Mouse (Mus musculus) heart, embryonic 12.5 days (tissue): ENCODE results near the gene Cklf. TPM values are rescaled to one million over a fixed set of nuclear protein-coding genes. Genes with fewer than 3 reads are reported as not detected.
"Not testable (repeated sequence)": the region's sequence is repeated elsewhere in the genome, so short reads cannot be mapped to it uniquely, and the experiment has no call there.

Experiments
- ATAC-seq: fragments of 200-750 bp; cut with Nextera tagmentation; 2 replicates; pipeline ENCODE4 v1.8.0; 2017; ENCODE audit warnings: moderate TSS enrichment, moderate library complexity; ENCODE audit not compliant: insufficient number of reproducible peaks, low FRiP score
- H3K27ac ChIP-seq: fragments of 300-500 bp; sonication (generic); 2 replicates; pipeline ENCODE4 v1.5.1; 2016; ENCODE audit warnings: mild to moderate bottlenecking, moderate library complexity; ENCODE audit not compliant: poor library complexity, severe bottlenecking
- H3K27me3 ChIP-seq: fragments of 300-500 bp; sonication (generic); replicated peaks from 2 replicates; pipeline ENCODE4 v1.6.1; 2016; ENCODE audit warnings: mild to moderate bottlenecking, moderate library complexity
- H3K36me3 ChIP-seq: fragments of 300-500 bp; sonication (generic); 2 replicates; pipeline ENCODE4 v1.6.1; 2016; ENCODE audit warnings: mild to moderate bottlenecking, moderate library complexity
- H3K4me1 ChIP-seq: fragments of 300-500 bp; sonication (generic); replicated peaks from 2 replicates; pipeline ENCODE4 v1.6.1; 2016; ENCODE audit warnings: mild to moderate bottlenecking
- H3K4me2 ChIP-seq: fragments of 300-500 bp; sonication (generic); 2 replicates; pipeline ENCODE4 v1.6.1; 2016; ENCODE audit warnings: mild to moderate bottlenecking, moderate library complexity
- H3K4me3 ChIP-seq: fragments of 300-500 bp; sonication (generic); 2 replicates; pipeline ENCODE4 v1.5.1; 2016; ENCODE audit warnings: mild to moderate bottlenecking
- H3K9ac ChIP-seq: fragments of 300-500 bp; sonication (generic); 2 replicates; pipeline ENCODE4 v1.6.1; 2016; ENCODE audit warnings: mild to moderate bottlenecking, moderate library complexity
- H3K9me3 ChIP-seq: fragments of 300-500 bp; sonication (generic); replicated peaks from 2 replicates; pipeline ENCODE4 v1.6.1; 2016; ENCODE audit warnings: mild to moderate bottlenecking, moderate library complexity
- WGBS: fragments of 180-500 bp; shearing (Covaris S2); methylation state at CpG from one replicate; pipeline ENCODE4 v1.1.7; 2016; 5-methylcytosine and 5-hydroxymethylcytosine counted together
- polyA plus RNA-seq: library from polyadenylated mRNA; unstranded; fragments of >200 nt; fragmentation: Nextera tagmentation; extraction: Ambion mirVana; gene quantifications from 2 replicates; pipeline ENCODE4 v1.2.1, GENCODE M21; 2016

Cklf gene
- polyA plus RNA-seq, 1 experiment from 2014 or later, result 30.5 TPM

DNA sequence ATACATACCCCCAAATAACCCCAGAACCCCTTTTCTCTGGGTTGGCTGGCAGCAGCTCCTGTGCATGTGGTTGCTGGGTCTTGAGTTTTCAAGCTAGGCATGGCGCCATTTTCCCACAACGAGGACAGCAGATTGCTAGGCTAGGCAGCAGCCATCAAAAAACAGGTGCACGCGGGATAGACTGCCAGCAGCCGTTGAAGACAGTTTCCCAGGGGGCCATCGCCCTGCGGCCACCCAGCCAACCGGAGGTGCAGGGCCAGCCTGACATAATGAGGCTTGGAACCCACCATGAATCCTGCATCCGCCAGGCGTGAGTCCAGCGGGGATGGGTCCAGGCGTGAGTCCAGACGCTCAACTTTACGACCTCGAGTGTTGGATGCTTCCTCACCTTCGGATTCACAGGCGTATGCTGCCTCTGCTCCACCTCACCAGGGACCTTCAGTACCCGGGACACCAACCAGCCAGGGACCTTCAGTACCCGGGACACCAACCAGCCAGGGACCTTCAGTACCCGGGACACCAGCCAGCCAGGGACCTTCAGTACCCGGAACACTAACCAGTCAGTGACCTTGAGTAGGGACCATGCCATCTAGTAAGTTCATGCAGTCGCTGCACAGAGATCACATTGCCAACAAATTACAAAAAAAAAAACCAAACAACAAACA is 13.7 kb downstream of the Cklf start:
- not testable (repeated sequence) for H3K4me2 ChIP-seq

DNA sequence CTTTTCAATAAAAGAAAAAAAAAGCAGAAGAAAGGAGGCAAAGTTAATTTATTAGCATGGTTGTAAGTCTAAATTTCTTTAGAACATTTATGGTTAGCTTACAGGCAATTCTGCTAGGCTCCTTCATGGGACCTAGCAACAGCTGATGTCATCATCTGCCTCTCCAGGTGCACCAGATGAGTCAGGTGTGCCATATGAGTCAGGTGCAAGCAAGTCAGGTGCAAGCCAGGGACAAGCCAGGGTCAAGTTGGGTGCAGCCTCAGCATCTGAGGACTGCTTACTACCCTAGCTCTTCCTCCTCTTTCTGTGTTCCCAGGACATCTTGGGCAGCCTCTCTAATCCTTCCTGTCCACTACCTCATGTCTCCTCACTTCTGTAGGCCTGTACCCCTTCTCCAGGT is 17.7 kb downstream of the Cklf start:
- Histone ChIP-seq H3K4me3 (no peak overlapping the region), H3K9me3 (no peaks in the 10 kb centered on the region), H3K27ac (no peak overlapping the region), H3K36me3 (peaks cover 13% of the 10 kb centered on the region), H3K4me1 (no peaks in the 10 kb centered on the region), H3K27me3 (no peaks in the 10 kb centered on the region), H3K4me2 (no peak overlapping the region), H3K9ac (no peak overlapping the region)
- ATAC-seq, result no peak; the same call in 1 of the 2 replicates

More for the DNA sequence above, 13.7 kb downstream of the Cklf start:
- WGBS, result 93% methylated on average over 22 of the region's 22 CpGs
- H3K4me3 ChIP-seq, H3K27ac ChIP-seq, H3K9ac ChIP-seq, H3K27me3 ChIP-seq, H3K9me3 ChIP-seq, ATAC-seq, H3K4me1 ChIP-seq: not testable (repeated sequence)
- H3K36me3 ChIP-seq, result peaks cover 24% of the 10 kb centered on the region

DNA sequence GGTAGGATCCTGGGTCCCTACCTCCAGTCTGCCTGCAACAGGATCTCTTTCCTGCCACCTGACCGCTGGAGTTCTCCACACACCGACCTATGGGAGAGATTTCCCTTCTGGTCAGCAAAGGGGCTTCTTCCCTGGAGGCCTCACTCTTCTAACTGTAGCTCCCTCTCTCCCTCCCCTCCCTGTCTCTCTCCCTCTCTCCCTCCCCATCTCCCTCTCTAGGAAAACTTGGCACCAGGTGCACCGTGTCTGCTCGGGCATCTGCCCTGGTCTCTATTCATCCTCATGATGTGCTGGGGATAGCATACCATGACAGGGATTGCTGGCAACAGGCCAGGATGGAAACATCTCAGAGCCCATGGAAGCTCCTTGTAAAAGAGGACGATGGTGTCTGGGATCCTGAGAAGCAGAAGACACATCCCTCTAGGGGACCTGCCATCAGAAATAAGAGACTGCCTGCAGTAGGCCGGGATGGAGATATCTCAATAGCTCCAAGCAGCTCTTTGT is 18.3 kb downstream of the Cklf start:
- 85% methylated on average over 6 of the region's 6 CpGs for WGBS
- Histone ChIP-seq H3K36me3 (peaks cover 7% of the 10 kb centered on the region), H3K27me3 (no peaks in the 10 kb centered on the region), H3K9ac (no peak overlapping the region), H3K4me2 (no peak overlapping the region), H3K4me1 (no peaks in the 10 kb centered on the region), H3K9me3 (no peaks in the 10 kb centered on the region), H3K4me3 (no peak overlapping the region), H3K27ac (no peak overlapping the region)
- ATAC-seq, result no peak

DNA sequence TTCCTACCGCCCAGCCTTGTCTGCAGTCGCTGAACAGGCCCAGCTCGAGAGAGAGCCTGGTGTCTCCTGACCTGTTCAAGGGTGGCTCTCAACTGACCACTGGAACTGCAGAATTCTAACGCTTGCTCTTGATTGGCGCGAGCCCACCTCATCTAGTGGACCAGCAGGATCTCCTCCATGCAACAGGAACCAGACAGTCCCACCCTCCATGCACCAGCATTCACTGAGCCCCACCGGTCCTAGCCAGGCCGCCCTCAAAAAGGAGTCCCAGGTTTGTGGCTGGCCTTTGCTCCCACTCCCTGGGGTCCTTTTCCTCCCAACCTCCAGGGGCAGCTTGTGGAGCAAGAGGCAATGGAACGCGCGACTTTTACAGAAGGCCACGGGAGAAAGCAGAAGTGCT is 42.4 kb downstream of the Cklf start, which contains the start of gene Cmtm2a:
TSS of gene Cmtm2a (minus strand) at position 101 of the 400 bp plus-strand sequence.
- ATAC-seq, H3K4me3 ChIP-seq, H3K4me2 ChIP-seq, H3K36me3 ChIP-seq, H3K9me3 ChIP-seq, H3K4me1 ChIP-seq, H3K9ac ChIP-seq, H3K27ac ChIP-seq, H3K27me3 ChIP-seq: not testable (repeated sequence)
- 84% methylated on average over 12 of the region's 12 CpGs for WGBS

DNA sequence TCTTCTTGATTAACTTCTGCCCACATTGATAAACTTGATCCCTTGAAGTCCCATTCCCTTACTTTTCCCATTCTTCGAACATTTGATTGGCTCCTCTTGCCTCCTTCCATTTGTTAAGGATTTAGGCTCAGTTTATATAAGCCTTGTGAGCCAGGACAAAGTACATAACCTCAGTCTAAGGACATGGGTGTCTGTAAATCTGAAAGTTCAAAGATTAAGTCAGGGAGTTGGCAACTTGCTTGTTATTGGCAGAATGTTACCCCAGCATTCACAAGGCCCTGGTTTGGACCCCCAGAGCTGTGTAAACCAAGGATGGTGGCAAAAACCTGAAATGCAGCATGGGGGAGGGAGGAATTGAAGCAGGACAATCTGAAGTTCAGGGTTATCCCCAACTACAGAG is 43.7 kb downstream of the Cklf start:
- ATAC-seq, result no peak
- H3K4me1 ChIP-seq, result no peaks in the 10 kb centered on the region
- 74% methylated on average over 1 of the region's 1 CpGs for WGBS
- no peak overlapping the region for H3K9ac ChIP-seq
- H3K4me2 ChIP-seq, result no peak overlapping the region
- no peaks in the 10 kb centered on the region for H3K9me3 ChIP-seq
- no peaks in the 10 kb centered on the region for H3K36me3 ChIP-seq
- H3K4me3 ChIP-seq, result no peak overlapping the region
- H3K27me3 ChIP-seq, result no peaks in the 10 kb centered on the region
- no peak overlapping the region for H3K27ac ChIP-seq

DNA sequence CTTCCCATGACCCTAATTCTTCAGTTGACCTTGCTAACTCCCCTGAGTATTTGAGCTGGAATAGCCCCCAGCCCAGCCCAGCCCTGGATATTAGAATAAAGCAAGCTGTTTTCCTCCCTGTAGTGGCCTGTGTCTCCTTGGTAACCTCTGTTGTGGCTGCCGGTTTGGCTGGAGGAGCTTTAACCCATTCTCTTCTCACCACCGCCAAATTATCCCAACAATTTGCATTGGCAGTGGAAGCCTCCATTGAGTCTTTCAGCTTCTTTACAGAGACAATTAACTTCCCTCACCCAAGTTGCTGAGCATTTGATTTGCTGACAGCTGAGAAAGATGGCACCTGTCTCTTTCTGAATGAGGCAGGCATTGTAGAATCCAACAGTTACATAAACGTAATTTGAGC is 50.9 kb downstream of the Cklf start:
- not testable (repeated sequence) for H3K4me2 ChIP-seq, ATAC-seq, H3K9me3 ChIP-seq

DNA sequence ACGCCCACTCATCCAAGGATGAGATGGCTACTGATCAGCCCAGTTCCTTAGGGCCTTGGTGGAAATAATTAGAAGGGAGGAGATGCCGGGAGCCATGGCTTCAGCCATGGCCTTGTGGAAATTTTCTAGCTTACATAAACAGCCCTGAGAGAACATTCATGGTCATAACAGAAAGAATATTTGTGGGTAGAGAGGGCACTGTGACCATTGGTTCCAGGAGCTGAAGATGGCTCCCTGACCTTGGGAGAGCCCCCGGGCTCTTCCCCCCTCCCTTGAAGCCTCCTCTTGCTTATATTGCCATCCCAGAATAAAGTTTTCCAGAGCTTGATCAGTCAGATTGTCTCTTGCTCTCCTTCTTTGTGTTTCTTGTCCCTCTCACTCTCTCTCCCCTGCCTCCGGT is 51.9 kb downstream of the Cklf start:
- not testable (repeated sequence) for H3K27me3 ChIP-seq, H3K4me1 ChIP-seq, H3K27ac ChIP-seq, H3K4me3 ChIP-seq, ATAC-seq, H3K4me2 ChIP-seq, H3K36me3 ChIP-seq, H3K9ac ChIP-seq, H3K9me3 ChIP-seq
- WGBS, result 85% methylated on average over 4 of the region's 4 CpGs

More for the DNA sequence above, 50.9 kb downstream of the Cklf start:
- not testable (repeated sequence) for H3K4me3 ChIP-seq, H3K27ac ChIP-seq, H3K4me1 ChIP-seq, H3K9ac ChIP-seq, H3K36me3 ChIP-seq, H3K27me3 ChIP-seq
- 19% methylated on average over 3 of the region's 3 CpGs for WGBS

DNA sequence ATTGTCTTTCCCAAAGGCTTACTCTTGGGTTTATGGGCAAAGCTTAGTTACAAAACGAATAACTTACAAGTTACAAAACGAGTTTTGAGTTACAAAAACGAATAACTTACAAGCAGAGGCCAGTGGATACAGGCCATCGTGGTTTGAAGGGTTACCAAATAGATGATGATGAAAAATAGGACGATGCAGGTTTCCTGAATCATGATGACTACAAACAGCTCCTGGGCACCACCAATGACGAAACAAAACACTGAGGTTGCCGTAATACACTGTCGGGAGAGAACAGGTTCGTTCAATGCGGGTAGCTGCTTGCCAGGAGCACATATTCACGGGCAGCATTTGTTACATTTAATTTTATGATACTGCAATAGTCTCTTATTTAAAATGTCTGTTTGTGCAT is 54.3 kb downstream of the Cklf start:
- Histone ChIP-seq H3K27me3 (no peaks in the 10 kb centered on the region), H3K4me3 (no peak overlapping the region), H3K4me1 (0 out of 2 replicates have a peak, but pooled peaks cover 7% of the 10 kb centered on the region), H3K4me2 (no peak overlapping the region), H3K9me3 (no peaks in the 10 kb centered on the region), H3K36me3 (no peaks in the 10 kb centered on the region), H3K9ac (no peak overlapping the region), H3K27ac (no peak overlapping the region)
- ATAC-seq, result no peak
- WGBS, result 79% methylated on average over 11 of the region's 11 CpGs

DNA sequence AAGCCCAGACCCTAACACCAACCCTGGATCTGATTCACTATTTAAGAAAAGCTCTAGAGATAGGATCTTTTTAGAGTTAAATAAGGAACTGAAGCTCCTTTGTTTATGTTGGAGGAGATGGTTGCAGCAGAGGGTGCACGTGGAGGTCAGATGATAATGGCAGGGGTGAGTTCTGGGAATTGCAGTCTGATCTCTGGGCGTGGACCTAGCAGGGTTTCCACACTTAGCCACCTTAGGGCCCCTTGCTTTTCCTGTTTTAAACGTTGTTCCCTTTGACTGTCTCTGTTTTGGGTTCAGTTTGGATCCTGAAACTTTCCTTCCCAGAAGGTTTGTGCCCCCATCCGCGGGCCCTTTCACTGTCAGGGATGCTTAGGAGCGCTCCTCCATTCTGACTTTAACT is 57.7 kb downstream of the Cklf start:
- H3K9ac ChIP-seq, H3K4me1 ChIP-seq, H3K27me3 ChIP-seq, H3K27ac ChIP-seq, H3K9me3 ChIP-seq, H3K36me3 ChIP-seq, H3K4me3 ChIP-seq, ATAC-seq, H3K4me2 ChIP-seq: not testable (repeated sequence)
- WGBS, result 44% methylated on average over 6 of the region's 6 CpGs

DNA sequence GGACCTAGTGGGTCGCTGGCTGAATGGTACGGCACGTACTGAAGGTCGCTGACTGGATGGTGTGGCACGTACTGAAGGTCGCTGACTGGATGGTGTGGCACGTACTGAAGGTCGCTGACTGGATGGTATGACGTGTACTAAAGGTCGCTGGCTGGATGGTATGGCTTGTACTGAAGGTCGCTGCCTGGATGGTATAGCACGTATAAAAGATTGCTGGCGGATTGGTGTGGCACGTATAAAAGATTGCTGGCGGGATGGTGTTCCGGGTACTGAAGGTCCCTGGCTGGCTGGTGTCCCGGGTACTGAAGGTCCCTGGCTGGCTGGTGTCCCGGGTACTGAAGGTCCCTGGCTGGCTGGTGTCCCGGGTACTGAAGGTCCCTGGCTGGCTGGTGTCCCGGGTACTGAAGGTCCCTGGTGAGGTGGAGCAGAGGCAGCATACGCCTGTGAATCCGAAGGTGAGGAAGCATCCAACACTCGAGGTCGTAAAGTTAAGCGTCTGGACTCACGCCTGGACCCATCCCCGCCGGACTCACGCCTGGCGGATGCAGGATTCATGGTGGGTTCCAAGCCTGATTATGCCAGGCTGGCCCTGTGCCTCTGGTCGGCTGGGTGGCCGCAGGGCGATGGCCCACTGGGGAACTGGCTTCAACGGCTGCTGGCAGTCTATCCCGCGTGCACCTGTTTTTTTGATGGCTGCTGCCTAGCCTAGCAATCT is 58.9 kb downstream of the Cklf start, which contains the start of the genes Gm45711 and Cmtm1:
TSS of gene Gm45711 (minus strand) at position 641 of the 715 bp plus-strand sequence.
TSS of gene Cmtm1 (minus strand) at position 705 of the 715 bp plus-strand sequence.
- H3K36me3 ChIP-seq, H3K9ac ChIP-seq, H3K4me1 ChIP-seq, H3K27me3 ChIP-seq, H3K4me3 ChIP-seq, H3K4me2 ChIP-seq, H3K27ac ChIP-seq, ATAC-seq, H3K9me3 ChIP-seq: not testable (repeated sequence)
- whole genome bisulfite sequencing, result 78% methylated on average over 36 of the region's 36 CpGs

DNA sequence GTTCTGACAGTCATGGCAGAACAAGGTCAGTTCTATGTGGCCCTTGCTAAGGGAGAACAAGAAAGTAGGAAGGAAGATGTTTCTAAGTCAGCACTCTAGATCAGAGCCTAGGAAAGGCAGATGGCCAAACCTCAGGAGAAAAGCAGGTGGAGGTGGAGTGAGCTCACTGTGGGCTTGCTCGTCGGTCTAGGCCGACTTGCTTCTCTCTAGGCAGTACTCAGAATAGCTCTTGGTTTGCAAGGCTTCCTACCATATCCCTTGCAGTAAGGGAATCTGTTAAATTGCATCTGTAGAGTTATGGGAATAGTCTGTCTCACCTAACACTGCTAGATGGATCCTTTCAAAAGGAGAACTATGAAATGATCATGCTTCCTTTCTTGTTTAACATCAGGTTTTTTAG is 61.4 kb downstream of the Cklf start:
- H3K9ac ChIP-seq, H3K27me3 ChIP-seq, H3K27ac ChIP-seq, H3K4me1 ChIP-seq, H3K36me3 ChIP-seq, H3K9me3 ChIP-seq, ATAC-seq, H3K4me2 ChIP-seq, H3K4me3 ChIP-seq: not testable (repeated sequence)
- 78% methylated on average over 3 of the region's 3 CpGs for WGBS
